Comparison of ENCODE assay signal across 9 mouse cellular contexts in genomic region chr13:113986864-113987562, GRCm38 (mm10).
DNase-seq lines count a peak whose midpoint lies in the region; ATAC-seq and TF ChIP-seq lines count a peak whose summit lies in the region.
"Had no signal": no experiment of that assay in that cellular context is flagged by ENCODE, and none has a peak within 500 bp of the region (broad histone marks: within the 10 kb centered on the region; RNA-seq: fewer than 3 reads in every experiment).

No protein-coding gene starts in this region.

- TF ChIP-seq EP300 in liver, postnatal 0 days (IDR thresholded peaks at IDR 0.05; ENCODE audit: low read depth), result no peak

- no peak overlapping the region for H3K9ac ChIP-seq in midbrain, embryonic 13.5 days (replicated peaks)
- no peak overlapping the region for H3K9ac ChIP-seq in midbrain, embryonic 11.5 days (ENCODE audit: low read length)
- H3K9ac ChIP-seq in neural tube, embryonic 15.5 days (replicated peaks), result no peak overlapping the region
- H3K9ac ChIP-seq in liver, postnatal 0 days (replicated peaks), result no peak overlapping the region

- intact Hi-C loops in gastrocnemius, postnatal 14 days (cut with DNase I; ENCODE audit: low total_unique reads), result no loop called here

- no peak overlapping the region for H3K27ac ChIP-seq in midbrain, embryonic 13.5 days
- no peak overlapping the region for H3K27ac ChIP-seq in midbrain, embryonic 11.5 days (ENCODE audit: low read depth, low read length)
- no peak overlapping the region for H3K27ac ChIP-seq in neural tube, embryonic 15.5 days (replicated peaks)
- H3K27ac ChIP-seq in liver, postnatal 0 days (ENCODE audit: low read depth), result no peak overlapping the region

- 0 out of 2 replicates have a peak, but pooled peaks have one; percentile 17 for ATAC-seq in midbrain, embryonic 13.5 days
- ATAC-seq in midbrain, embryonic 11.5 days (ENCODE audit: low FRiP score), result no peak
- peak; percentile 42; the same call in 1 of the 2 replicates for ATAC-seq in neural tube, embryonic 15.5 days (ENCODE audit: low FRiP score)
- ATAC-seq in liver, postnatal 0 days, result no peak

- no peak overlapping the region for H3K4me2 ChIP-seq in midbrain, embryonic 13.5 days (replicated peaks)
- no peak overlapping the region for H3K4me2 ChIP-seq in midbrain, embryonic 11.5 days
- no peak overlapping the region for H3K4me2 ChIP-seq in neural tube, embryonic 15.5 days
- H3K4me2 ChIP-seq in liver, postnatal 0 days (ENCODE audit: low read depth, low read length), result no peak overlapping the region

- no peaks in the 10 kb centered on the region for H3K27me3 ChIP-seq in midbrain, embryonic 13.5 days
- H3K27me3 ChIP-seq in midbrain, embryonic 11.5 days (ENCODE audit: control insufficient read depth, insufficient read depth, low read length), result no peaks in the 10 kb centered on the region
- H3K27me3 ChIP-seq in neural tube, embryonic 15.5 days (replicated peaks), result no peaks in the 10 kb centered on the region
- H3K27me3 ChIP-seq in liver, postnatal 0 days (ENCODE audit: insufficient read depth, low read length), result no peaks in the 10 kb centered on the region

- H3K4me3 ChIP-seq in midbrain, embryonic 13.5 days (replicated peaks), result no peak overlapping the region
- no peak overlapping the region for H3K4me3 ChIP-seq in midbrain, embryonic 11.5 days (ENCODE audit: low read depth, low read length)
- no peak overlapping the region for H3K4me3 ChIP-seq in neural tube, embryonic 15.5 days (replicated peaks)
- no peak overlapping the region for H3K4me3 ChIP-seq in liver, postnatal 0 days (ENCODE audit: low read depth, low read length)
- H3K4me3 ChIP-seq: erythroblast, embryonic 14.5 days had no signal

- TF ChIP-seq CTCF in liver, postnatal 0 days (IDR thresholded peaks at IDR 0.05; ENCODE audit: low read depth), result no peak

- no peaks in the 10 kb centered on the region for H3K9me3 ChIP-seq in midbrain, embryonic 13.5 days
- H3K9me3 ChIP-seq in midbrain, embryonic 11.5 days (ENCODE audit: control insufficient read depth, low read length), result no peaks in the 10 kb centered on the region
- H3K9me3 ChIP-seq in neural tube, embryonic 15.5 days (replicated peaks), result no peaks in the 10 kb centered on the region
- H3K9me3 ChIP-seq in liver, postnatal 0 days (ENCODE audit: low read length), result no peaks in the 10 kb centered on the region

- H3K4me1 ChIP-seq in midbrain, embryonic 13.5 days (replicated peaks), result peaks cover 2% of the 10 kb centered on the region
- peaks cover under 1% of the 10 kb centered on the region; the same call in 1 of the 2 replicates for H3K4me1 ChIP-seq in midbrain, embryonic 11.5 days (ENCODE audit: control insufficient read depth, insufficient read depth, low read length)
- no peaks in the 10 kb centered on the region for H3K4me1 ChIP-seq in neural tube, embryonic 15.5 days
- H3K4me1 ChIP-seq in liver, postnatal 0 days (ENCODE audit: insufficient read depth), result no peaks in the 10 kb centered on the region

- H3K36me3 ChIP-seq in midbrain, embryonic 13.5 days, result no peaks in the 10 kb centered on the region
- H3K36me3 ChIP-seq in midbrain, embryonic 11.5 days (ENCODE audit: control insufficient read depth, insufficient read depth, low read length), result no peaks in the 10 kb centered on the region
- H3K36me3 ChIP-seq in neural tube, embryonic 15.5 days, result no peaks in the 10 kb centered on the region
- H3K36me3 ChIP-seq in liver, postnatal 0 days (replicated peaks; ENCODE audit: insufficient read depth, low read length), result no peaks in the 10 kb centered on the region; the same call in 1 of the 2 replicates

- WGBS in midbrain, embryonic 13.5 days, result 89% methylated on average over 13 of the region's 13 CpGs
- WGBS in midbrain, embryonic 11.5 days, result 89% methylated on average over 13 of the region's 13 CpGs
- 73% methylated on average over 13 of the region's 13 CpGs for WGBS in neural tube, embryonic 15.5 days
- WGBS in liver, postnatal 0 days (ENCODE audit: insufficient replicate concordance), result 86% methylated on average over 13 of the region's 13 CpGs

- no peak for DNase-seq in midbrain, embryonic 11.5 days (ENCODE audit: low spot score, missing footprints)
- peak; percentile 91 to 93 for DNase-seq in cerebellum, adult 18-20 months
- DNase-seq in gastrocnemius, postnatal 14 days, result peak; percentile 25
- no peak for DNase-seq in kidney, adult 8-10 months
- DNase-seq in liver, postnatal 0 days, result no peak
- DNase-seq: thymus, postnatal 4 days had no signal

Comparison
In these comparisons a context has a peak if more than half of its experiments do, and no peak if none do; other contexts are left out.
1. ATAC-seq: peak in midbrain, embryonic 13.5 days (single experiment) and neural tube, embryonic 15.5 days (single experiment); none in midbrain, embryonic 11.5 days (single experiment) and liver, postnatal 0 days (single experiment).
2. DNase-seq: peak in cerebellum, adult 18-20 months (2 of 2) and gastrocnemius, postnatal 14 days (single experiment); none in midbrain, embryonic 11.5 days (single experiment), kidney, adult 8-10 months (0 of 2) and liver, postnatal 0 days (single experiment).